Mouse (Mus musculus): ENCODE results near the gene Rdx.

- no peak for TF ChIP-seq BHLHE40 (IDR thresholded peaks at IDR 0.05; ENCODE audit: borderline replicate concordance, low read depth, low read length)
- no peak for TF ChIP-seq TCF12 (IDR thresholded peaks at IDR 0.05; ENCODE audit: low read depth, low read length)
- TF ChIP-seq ELF1 (IDR thresholded peaks at IDR 0.05; ENCODE audit: low read depth, low read length) = no peak
- no peak for TF ChIP-seq ZC3H11A (IDR thresholded peaks at IDR 0.05; ENCODE audit: low read depth, low read length)
- no peak for TF ChIP-seq MAFK (IDR thresholded peaks at IDR 0.05; ENCODE audit: borderline replicate concordance, low read depth, low read length)
- no peak for TF ChIP-seq CTCF (IDR thresholded peaks at IDR 0.05 in 2 of 3, conservative IDR thresholded peaks at IDR 0.05 in 1 of 3; ENCODE audit: control insufficient read depth in 1 of 3, insufficient read depth in 1 of 3, low read depth in 2 of 3, low read length in 3 of 3, poor library complexity in 1 of 3, severe bottlenecking in 1 of 3)
- no peak for TF ChIP-seq CHD1 (IDR thresholded peaks at IDR 0.05; ENCODE audit: low read depth, low read length)
- TF ChIP-seq POLR2A (IDR thresholded peaks at IDR 0.05; ENCODE audit: control insufficient read depth in 1 of 2, insufficient read depth in 1 of 2, low read depth in 1 of 2, low read length in 2 of 2, poor library complexity in 1 of 2) = no peak
- TF ChIP-seq MYB (IDR thresholded peaks at IDR 0.05; ENCODE audit: low read depth, low read length) = no peak
- no peak for TF ChIP-seq NRF1 (IDR thresholded peaks at IDR 0.05; ENCODE audit: insufficient read depth, low read depth, low read length, poor library complexity, severe bottlenecking)
- no peak for TF ChIP-seq EP300 (IDR thresholded peaks at IDR 0.05; ENCODE audit: low read depth in 1 of 2, low read length in 2 of 2)
- no peak for TF ChIP-seq MAZ (IDR thresholded peaks at IDR 0.05; ENCODE audit: low read depth, low read length)
Measured at GRCm38 (mm10) chr9:52107161-52107560, 60.2 kb downstream of the Rdx start.

Data from MEL (cell line).